Comparison of ENCODE assay signal across 15 mouse cellular contexts in the genomic region with DNA sequence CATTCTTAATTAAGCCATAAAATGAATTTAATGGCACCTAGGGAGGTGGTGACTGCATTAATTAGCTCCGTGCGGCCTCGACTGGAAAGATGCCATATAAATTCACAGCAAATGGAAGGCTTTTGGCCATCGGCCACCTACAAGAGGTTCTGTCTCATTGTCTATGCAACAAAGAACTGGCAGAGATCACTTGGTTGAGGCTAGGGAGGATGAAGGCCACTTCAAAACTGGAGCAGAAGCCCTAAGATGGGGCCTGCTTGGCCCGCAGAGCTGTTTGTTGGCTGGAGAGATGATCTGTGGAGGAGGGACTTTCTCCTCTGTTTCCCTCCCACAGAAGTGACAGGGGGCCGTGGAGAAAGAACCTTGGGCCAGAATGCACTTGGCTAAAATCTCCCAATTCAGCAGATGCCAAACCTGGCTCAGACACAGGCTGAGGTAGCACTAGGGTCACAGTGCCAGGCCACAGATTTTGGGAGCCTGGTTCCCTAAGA.
DNase-seq lines count a peak whose midpoint lies in the region; ATAC-seq and TF ChIP-seq lines count a peak whose summit lies in the region.
"Had no signal": no experiment of that assay in that cellular context is flagged by ENCODE, and none has a peak within 500 bp of the region (broad histone marks: within the 10 kb centered on the region; RNA-seq: fewer than 3 reads in every experiment).

No protein-coding gene starts in this region.

- ATAC-seq in hindbrain, embryonic 15.5 days (ENCODE audit: low FRiP score, low read depth): peak; percentile 77
- ATAC-seq in hindbrain, embryonic 11.5 days (ENCODE audit: low FRiP score): no peak
- ATAC-seq in midbrain, postnatal 0 days (ENCODE audit: low FRiP score): no peak
- no peak for ATAC-seq in midbrain, embryonic 16.5 days
- ATAC-seq: inflammation-experienced regulatory T-cells, adult 6 months had no signal

- H3K9ac ChIP-seq in hindbrain, embryonic 15.5 days: no peak overlapping the region
- no peak overlapping the region for H3K9ac ChIP-seq in hindbrain, embryonic 11.5 days (ENCODE audit: low read depth, low read length)
- no peak overlapping the region for H3K9ac ChIP-seq in midbrain, postnatal 0 days (replicated peaks; ENCODE audit: low read length, poor library complexity, severe bottlenecking)
- no peak overlapping the region for H3K9ac ChIP-seq in midbrain, embryonic 16.5 days (ENCODE audit: low read depth, low read length)
- H3K9ac ChIP-seq: heart, embryonic 13.5 days; limb, embryonic 12.5 days had no signal

- no peaks in the 10 kb centered on the region for H3K36me3 ChIP-seq in hindbrain, embryonic 15.5 days
- H3K36me3 ChIP-seq in hindbrain, embryonic 11.5 days (ENCODE audit: control insufficient read depth, insufficient read depth, low read length): no peaks in the 10 kb centered on the region
- no peaks in the 10 kb centered on the region for H3K36me3 ChIP-seq in midbrain, postnatal 0 days (ENCODE audit: insufficient read depth, low read length)
- no peaks in the 10 kb centered on the region for H3K36me3 ChIP-seq in midbrain, embryonic 16.5 days (ENCODE audit: control insufficient read depth, insufficient read depth, low read length)
- H3K36me3 ChIP-seq: heart, embryonic 13.5 days; limb, embryonic 12.5 days had no signal

- H3K4me2 ChIP-seq in hindbrain, embryonic 15.5 days: no peak overlapping the region
- H3K4me2 ChIP-seq in hindbrain, embryonic 11.5 days (replicated peaks; ENCODE audit: low read depth, low read length): no peak overlapping the region
- H3K4me2 ChIP-seq in midbrain, postnatal 0 days (ENCODE audit: low read depth, low read length, poor library complexity, severe bottlenecking): no peak overlapping the region
- no peak overlapping the region for H3K4me2 ChIP-seq in midbrain, embryonic 16.5 days (ENCODE audit: low read length)
- H3K4me2 ChIP-seq: heart, embryonic 13.5 days; limb, embryonic 12.5 days had no signal

- WGBS in hindbrain, embryonic 15.5 days: 41% methylated on average over 6 of the region's 6 CpGs
- 89% methylated on average over 6 of the region's 6 CpGs for WGBS in hindbrain, embryonic 11.5 days
- WGBS in midbrain, postnatal 0 days: 53% methylated on average over 6 of the region's 6 CpGs
- 55% methylated on average over 6 of the region's 6 CpGs for WGBS in midbrain, embryonic 16.5 days

- H3K4me1 ChIP-seq in hindbrain, embryonic 15.5 days (replicated peaks): peaks cover 13% of the 10 kb centered on the region
- no peaks in the 10 kb centered on the region for H3K4me1 ChIP-seq in hindbrain, embryonic 11.5 days (replicated peaks; ENCODE audit: control insufficient read depth, insufficient read depth, low read length)
- H3K4me1 ChIP-seq in midbrain, postnatal 0 days (ENCODE audit: insufficient read depth, low read length): no peaks in the 10 kb centered on the region
- H3K4me1 ChIP-seq in midbrain, embryonic 16.5 days (ENCODE audit: control insufficient read depth, insufficient read depth, low read length): no peaks in the 10 kb centered on the region
- H3K4me1 ChIP-seq: heart, embryonic 13.5 days; limb, embryonic 12.5 days had no signal

- no peak for TF ChIP-seq CTCF in midbrain, postnatal 0 days (IDR thresholded peaks at IDR 0.05)

- H3K4me3 ChIP-seq in hindbrain, embryonic 15.5 days: no peak overlapping the region
- H3K4me3 ChIP-seq in hindbrain, embryonic 11.5 days (ENCODE audit: low read depth, low read length): no peak overlapping the region
- H3K4me3 ChIP-seq in midbrain, postnatal 0 days (ENCODE audit: low read depth, low read length): no peak overlapping the region
- H3K4me3 ChIP-seq in midbrain, embryonic 16.5 days (ENCODE audit: low read depth, low read length): no peak overlapping the region
- H3K4me3 ChIP-seq: heart, embryonic 13.5 days; limb, embryonic 12.5 days; myocyte had no signal

- H3K27me3 ChIP-seq in hindbrain, embryonic 15.5 days: no peaks in the 10 kb centered on the region
- no peaks in the 10 kb centered on the region for H3K27me3 ChIP-seq in hindbrain, embryonic 11.5 days (ENCODE audit: control insufficient read depth, insufficient read depth, low read length)
- H3K27me3 ChIP-seq in midbrain, postnatal 0 days (ENCODE audit: insufficient read depth, low read length): no peaks in the 10 kb centered on the region
- H3K27me3 ChIP-seq in midbrain, embryonic 16.5 days (ENCODE audit: control insufficient read depth, insufficient read depth, low read depth, low read length): no peaks in the 10 kb centered on the region
- H3K27me3 ChIP-seq: heart, embryonic 13.5 days had no signal

- no peaks in the 10 kb centered on the region for H3K9me3 ChIP-seq in hindbrain, embryonic 15.5 days
- no peaks in the 10 kb centered on the region for H3K9me3 ChIP-seq in hindbrain, embryonic 11.5 days (ENCODE audit: control insufficient read depth, low read length)
- no peaks in the 10 kb centered on the region for H3K9me3 ChIP-seq in midbrain, postnatal 0 days (ENCODE audit: low read length)
- no peaks in the 10 kb centered on the region for H3K9me3 ChIP-seq in midbrain, embryonic 16.5 days (replicated peaks; ENCODE audit: control insufficient read depth, low read length, poor library complexity, severe bottlenecking)
- H3K9me3 ChIP-seq: heart, embryonic 13.5 days; limb, embryonic 12.5 days had no signal

- no peak for DNase-seq in hindbrain, embryonic 11.5 days (ENCODE audit: low spot score)
- peak; percentile 78 for DNase-seq in midbrain, postnatal 0 days (ENCODE audit: low spot score)
- peak; percentile 68 for DNase-seq in cerebellum, adult 9-10 months
- DNase-seq in kidney, postnatal 36 days: peak; percentile 12 to 27
- no peak for DNase-seq in spleen, adult 12 weeks (ENCODE audit: low spot score)
- no peak for DNase-seq in testis, postnatal 10 days (ENCODE audit: low spot score)
- DNase-seq: gastrocnemius, postnatal 14 days; layer of hippocampus, adult 9-11 months; lung, adult 18-20 months had no signal

- H3K27ac ChIP-seq in hindbrain, embryonic 15.5 days (replicated peaks): peak overlapping the region; percentile 25; the same call in 1 of the 2 replicates
- no peak overlapping the region for H3K27ac ChIP-seq in hindbrain, embryonic 11.5 days (ENCODE audit: low read depth, low read length)
- H3K27ac ChIP-seq in midbrain, postnatal 0 days (ENCODE audit: low read depth, low read length): no peak overlapping the region
- no peak overlapping the region for H3K27ac ChIP-seq in midbrain, embryonic 16.5 days (ENCODE audit: low read length)
- H3K27ac ChIP-seq: heart, embryonic 13.5 days; limb, embryonic 12.5 days had no signal

Comparison
In these comparisons a context has a peak if more than half of its experiments do, and no peak if none do; other contexts are left out.
1. DNase-seq: peak in midbrain, postnatal 0 days (single experiment), cerebellum, adult 9-10 months (single experiment) and kidney, postnatal 36 days (2 of 2); none in hindbrain, embryonic 11.5 days (single experiment), spleen, adult 12 weeks (single experiment) and testis, postnatal 10 days (single experiment).